Mouse (Mus musculus) kidney, postnatal 0 days (tissue): ENCODE data around the gene Kif1a. TPM values are rescaled to one million over a fixed set of nuclear protein-coding genes. Genes with fewer than 3 reads are reported as not detected.

Experiments used
- ATAC-seq: fragments of 200-750 bp; cut with Nextera tagmentation; replicated peaks from 2 replicates; pipeline ENCODE4 v1.8.0; 2017; ENCODE audit warnings: low read depth, moderate number of reproducible peaks, moderate TSS enrichment, moderate library complexity; ENCODE audit not compliant: low FRiP score
- DNase-seq: peaks from one replicate; pipeline ENCODE4 v3.0.0-alpha.2; 2016; ENCODE audit warnings: low spot score
- H3K27ac ChIP-seq: fragments of 300-500 bp; sonication (generic); 2 replicates; pipeline ENCODE4 v1.5.1; 2014; ENCODE audit warnings: mild to moderate bottlenecking
- H3K27me3 ChIP-seq: fragments of 300-500 bp; sonication (generic); 2 replicates; pipeline ENCODE4 v1.6.1; 2014; ENCODE audit warnings: low read length, mixed read lengths; ENCODE audit not compliant: insufficient read depth
- H3K36me3 ChIP-seq: fragments of 300-500 bp; sonication (generic); 2 replicates; pipeline ENCODE4 v1.6.1; 2014; ENCODE audit warnings: low read length, mixed read lengths; ENCODE audit not compliant: insufficient read depth
- H3K4me1 ChIP-seq: fragments of 300-500 bp; sonication (generic); replicated peaks from 2 replicates; pipeline ENCODE4 v1.6.1; 2014; ENCODE audit warnings: antibody characterized with exemption, low read length, mixed read lengths; ENCODE audit not compliant: insufficient read depth
- H3K4me2 ChIP-seq: fragments of 300-500 bp; sonication (generic); 2 replicates; pipeline ENCODE4 v1.6.1; 2014; ENCODE audit warnings: mild to moderate bottlenecking, low read length, moderate library complexity, mixed read lengths
- H3K4me3 ChIP-seq: fragments of 300-500 bp; sonication (generic); replicated peaks from 2 replicates; pipeline ENCODE4 v1.5.1; 2014; ENCODE audit warnings: low read depth, low read length
- H3K9ac ChIP-seq: fragments of 300-500 bp; sonication (generic); 2 replicates; pipeline ENCODE4 v1.6.1; 2014; ENCODE audit warnings: low read depth, low read length
- H3K9me3 ChIP-seq: fragments of 300-500 bp; sonication (generic); replicated peaks from 2 replicates; pipeline ENCODE4 v1.6.1; 2016; ENCODE audit warnings: low read length, inconsistent platforms, mixed read lengths
- CTCF ChIP-seq: IDR thresholded peaks from 2 replicates; pipeline ENCODE4 v1.5.1; 2016; ENCODE audit warnings: antibody characterized with exemption, low read depth, mild to moderate bottlenecking, moderate library complexity
- WGBS: fragments of 180-500 bp; shearing (Covaris S2); extraction: QIAGEN DNeasy Blood & Tissue Kit; methylation state at CpG from one replicate; pipeline ENCODE4 v1.1.7; 2014; 5-methylcytosine and 5-hydroxymethylcytosine counted together
- polyA plus RNA-seq: library from polyadenylated mRNA; unstranded; fragments of >200 nt; fragmentation: Nextera tagmentation; extraction: Ambion mirVana; gene quantifications from 2 replicates; pipeline ENCODE4 v1.2.1, GENCODE M21; 2015

Kif1a gene
- polyA plus RNA-seq, 1 experiment from 2014 or later = 3.7 TPM

- H3K36me3 ChIP-seq = no peaks in the 10 kb centered on the region
- TF ChIP-seq CTCF = no peak
- no peaks in the 10 kb centered on the region for H3K27me3 ChIP-seq
- H3K9me3 ChIP-seq = no peaks in the 10 kb centered on the region
- WGBS = 80% methylated on average over 10 of the region's 10 CpGs
- H3K4me1 ChIP-seq = no peaks in the 10 kb centered on the region
- DNase-seq (no peak), ATAC-seq (no peak)
- H3K4me2 ChIP-seq = no peak overlapping the region
- H3K9ac ChIP-seq = no peak overlapping the region
- H3K4me3 ChIP-seq = no peak overlapping the region
- H3K27ac ChIP-seq = no peak overlapping the region
These were observed 83.0 kb downstream of the Kif1a start for GRCm38 (mm10) chr1:93018716-93019115.

- Histone ChIP-seq H3K27ac (no peak overlapping the region), H3K4me3 (no peak overlapping the region), H3K27me3 (no peaks in the 10 kb centered on the region), H3K9ac (no peak overlapping the region), H3K36me3 (no peaks in the 10 kb centered on the region), H3K4me1 (no peaks in the 10 kb centered on the region), H3K4me2 (no peak overlapping the region), H3K9me3 (no peaks in the 10 kb centered on the region)
- DNase-seq (no peak), ATAC-seq (no peak)
- 67% methylated on average over 2 of the region's 2 CpGs for WGBS
- no peak for TF ChIP-seq CTCF
These were observed 86.6 kb downstream of the Kif1a start for GRCm38 (mm10) chr1:93015136-93015535.

- Histone ChIP-seq H3K4me2 (no peak overlapping the region), H3K9me3 (no peaks in the 10 kb centered on the region), H3K36me3 (no peaks in the 10 kb centered on the region), H3K27me3 (no peaks in the 10 kb centered on the region), H3K4me1 (no peaks in the 10 kb centered on the region), H3K27ac (no peak overlapping the region), H3K4me3 (no peak overlapping the region), H3K9ac (no peak overlapping the region)
- ATAC-seq = no peak
- peak; percentile 77 for DNase-seq
- peak; percentile 85 for TF ChIP-seq CTCF
These were observed 87.3 kb downstream of the Kif1a start for GRCm38 (mm10) chr1:93014460-93014859.

DNA sequence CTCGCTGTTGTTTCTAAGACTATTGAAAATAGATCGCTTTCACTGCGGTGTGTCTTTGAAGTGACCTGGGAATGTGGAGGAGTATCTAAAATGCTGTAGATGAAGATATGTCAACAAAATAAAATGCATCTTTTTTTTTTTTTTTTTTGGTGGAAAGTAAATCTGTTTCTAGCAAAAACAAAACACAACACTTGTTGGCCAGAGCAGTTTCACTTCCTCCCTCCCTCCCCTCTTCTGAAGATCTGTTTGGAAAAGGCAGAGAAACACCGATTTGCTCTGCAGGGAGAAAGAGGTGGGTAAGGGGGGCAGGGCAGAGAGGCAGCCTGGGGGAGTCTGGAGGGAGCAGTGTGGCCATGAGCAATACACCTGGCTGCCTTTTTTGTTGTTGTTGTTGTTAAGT lies 88.4 kb downstream of the Kif1a start:
- Histone ChIP-seq H3K4me2 (no peak overlapping the region), H3K9ac (no peak overlapping the region), H3K27ac (no peak overlapping the region), H3K4me3 (no peak overlapping the region), H3K36me3 (no peaks in the 10 kb centered on the region), H3K4me1 (no peaks in the 10 kb centered on the region), H3K27me3 (no peaks in the 10 kb centered on the region), H3K9me3 (no peaks in the 10 kb centered on the region)
- DNase-seq = no peak
- 73% methylated on average over 4 of the region's 4 CpGs for WGBS
- no peak for TF ChIP-seq CTCF
- ATAC-seq = no peak

DNA sequence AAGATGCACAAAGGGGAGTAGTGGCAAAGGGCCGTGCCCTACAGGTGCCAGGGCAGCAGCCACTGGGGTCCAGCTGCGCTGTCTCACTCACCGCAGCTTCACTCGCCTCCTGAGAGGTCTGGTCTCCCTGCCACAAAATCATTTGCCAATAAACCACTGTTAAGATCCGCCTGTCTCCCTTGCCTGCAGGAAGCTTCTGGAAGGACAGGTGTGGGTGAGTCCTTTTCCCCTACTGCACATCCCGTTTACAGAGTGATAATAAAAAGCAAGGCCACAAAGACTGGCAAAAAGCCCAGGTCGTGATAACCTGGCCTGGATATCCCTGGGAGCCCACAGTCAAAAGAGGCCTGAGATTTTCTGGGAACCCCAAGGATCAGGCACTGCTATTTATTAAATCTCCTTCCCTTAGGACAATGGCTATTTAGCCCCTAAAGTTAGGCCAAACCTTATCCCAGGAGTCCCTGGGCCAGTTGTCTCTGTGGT lies 89.6 kb downstream of the Kif1a start:
- no peaks in the 10 kb centered on the region for H3K27me3 ChIP-seq
- 63% methylated on average over 7 of the region's 7 CpGs for WGBS
- no peak for ATAC-seq
- no peak overlapping the region for H3K9ac ChIP-seq
- TF ChIP-seq CTCF = no peak
- no peak overlapping the region for H3K4me2 ChIP-seq
- no peak for DNase-seq
- no peaks in the 10 kb centered on the region for H3K9me3 ChIP-seq
- H3K4me3 ChIP-seq = no peak overlapping the region
- H3K4me1 ChIP-seq = no peaks in the 10 kb centered on the region
- no peaks in the 10 kb centered on the region for H3K36me3 ChIP-seq
- no peak overlapping the region for H3K27ac ChIP-seq

GRCm38 (mm10) chr1:93010731-93011130 lies 91.0 kb downstream of the Kif1a start:
- Histone ChIP-seq H3K4me3 (no peak overlapping the region), H3K36me3 (no peaks in the 10 kb centered on the region), H3K9me3 (no peaks in the 10 kb centered on the region), H3K4me1 (no peaks in the 10 kb centered on the region), H3K27me3 (no peaks in the 10 kb centered on the region), H3K27ac (no peak overlapping the region), H3K4me2 (no peak overlapping the region), H3K9ac (no peak overlapping the region)
- TF ChIP-seq CTCF = peak; percentile 67
- ATAC-seq (no peak), DNase-seq (peak; percentile 39)
- 35% methylated on average over 3 of the region's 3 CpGs for WGBS

- H3K4me3 ChIP-seq = no peak overlapping the region
- no peak overlapping the region for H3K27ac ChIP-seq
- H3K27me3 ChIP-seq = no peaks in the 10 kb centered on the region
- no peaks in the 10 kb centered on the region for H3K4me1 ChIP-seq
- ATAC-seq (no peak), DNase-seq (peak; percentile 23)
- WGBS = 47% methylated on average over 4 of the region's 4 CpGs
- H3K9me3 ChIP-seq = no peaks in the 10 kb centered on the region
- no peak overlapping the region for H3K9ac ChIP-seq
- no peaks in the 10 kb centered on the region for H3K36me3 ChIP-seq
- no peak overlapping the region for H3K4me2 ChIP-seq
- TF ChIP-seq CTCF = no peak
These were observed 92.6 kb downstream of the Kif1a start for GRCm38 (mm10) chr1:93009196-93009595.
